Mouse (Mus musculus) kidney, adult 8-10 months (tissue): ENCODE data around the gene Tbxa2r.

ENCODE experiments used
- DNase-seq, 2 experiments: peaks; one replicate each; pipeline ENCODE4 v3.0.0; 2022

The Tbxa2r gene

GRCm38 (mm10) chr10:81346453-81347067 is 18.0 kb downstream of the Tbxa2r start:
- DNase-seq = peak; percentile 83 to 84

- DNase-seq = peak; percentile 71 to 79
Observed at GRCm38 (mm10) chr10:81349146-81349545, 20.6 kb downstream of the Tbxa2r start.

- DNase-seq = no peak
Observed at GRCm38 (mm10) chr10:81349961-81350350, 21.4 kb downstream of the Tbxa2r start.

GRCm38 (mm10) chr10:81350351-81351063 is 22.0 kb downstream of the Tbxa2r start, which contains the start of gene Hmg20b:
Gene Hmg20b, minus strand, starts transcription at chr10:81350480.
- peak; percentile 99 for DNase-seq

GRCm38 (mm10) chr10:81351678-81352291 is 23.3 kb downstream of the Tbxa2r start:
- no peak for DNase-seq

- DNase-seq = no peak
Observed at GRCm38 (mm10) chr10:81354738-81355477, 26.4 kb downstream of the Tbxa2r start.

GRCm38 (mm10) chr10:81355533-81355932 is 27.0 kb downstream of the Tbxa2r start:
- no peak for DNase-seq

GRCm38 (mm10) chr10:81356352-81356990 is 27.9 kb downstream of the Tbxa2r start:
- peak in 1 of 2 experiments; percentile 57 for DNase-seq

- DNase-seq = peak; percentile 88 to 90
Observed at GRCm38 (mm10) chr10:81356991-81357844, 28.7 kb downstream of the Tbxa2r start, which contains the start of gene Mfsd12. Gene Mfsd12, plus strand, starts transcription at chr10:81357491.

- no peak for DNase-seq
Observed at GRCm38 (mm10) chr10:81358209-81358608, 29.7 kb downstream of the Tbxa2r start.

- DNase-seq = peak; percentile 49 to 70
Observed at GRCm38 (mm10) chr10:81358841-81359240, 30.3 kb downstream of the Tbxa2r start.

- DNase-seq = no peak
Observed at GRCm38 (mm10) chr10:81360721-81361120, 32.2 kb downstream of the Tbxa2r start.

GRCm38 (mm10) chr10:81362336-81362949 is 33.9 kb downstream of the Tbxa2r start:
- DNase-seq = no peak

GRCm38 (mm10) chr10:81363436-81364346 is 35.2 kb downstream of the Tbxa2r start:
- no peak for DNase-seq

- DNase-seq = no peak
Observed at GRCm38 (mm10) chr10:81364666-81365065, 36.1 kb downstream of the Tbxa2r start.

- no peak for DNase-seq
Observed at GRCm38 (mm10) chr10:81365073-81365472, 36.5 kb downstream of the Tbxa2r start.

- no peak for DNase-seq
Observed at GRCm38 (mm10) chr10:81365672-81366476, 37.3 kb downstream of the Tbxa2r start, which contains the start of gene 4930404N11Rik. Gene 4930404N11Rik, minus strand, starts transcription at chr10:81365816.

- no peak for DNase-seq
Observed at GRCm38 (mm10) chr10:81366477-81367206, 38.1 kb downstream of the Tbxa2r start.

- DNase-seq = no peak
Observed at GRCm38 (mm10) chr10:81367207-81367495, 38.6 kb downstream of the Tbxa2r start.
